Comparison of ENCODE assay signal across 13 mouse cellular contexts in the genomic region with DNA sequence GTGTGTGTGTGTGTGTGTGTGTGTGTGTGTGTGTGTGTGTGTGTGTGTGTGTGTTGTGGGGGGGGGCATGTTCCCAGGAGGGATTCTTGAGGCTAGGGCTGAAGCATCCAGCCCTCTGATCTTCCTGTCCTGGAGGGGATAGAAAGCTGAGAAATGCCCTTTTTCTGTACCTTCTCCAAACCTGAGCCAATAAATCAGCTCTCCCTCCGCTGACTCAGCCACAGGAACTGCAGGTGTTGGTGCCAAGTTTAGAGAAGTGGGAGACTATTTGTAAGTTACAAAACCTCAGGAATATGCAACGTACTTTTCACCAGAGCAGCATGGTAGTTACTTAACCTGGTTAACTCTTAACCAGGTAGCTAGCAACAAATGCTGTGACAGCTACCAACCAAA.
DNase-seq lines count a peak whose midpoint lies in the region; TF ChIP-seq lines count a peak whose summit lies in the region.
"Had no signal": no experiment of that assay in that cellular context is flagged by ENCODE, and none has a peak within 500 bp of the region (broad histone marks: within the 10 kb centered on the region; RNA-seq: fewer than 3 reads in every experiment).

No protein-coding gene starts in this region.

- DNase-seq in adrenal gland, adult 2 months, result peak; percentile 68
- DNase-seq in adrenal gland, adult 18-20 months (ENCODE audit: low spot score in 2 of 2), result no peak
- DNase-seq in layer of hippocampus, adult 2 months (ENCODE audit: low spot score in 2 of 2), result no peak
- no peak for DNase-seq in layer of hippocampus, postnatal 25 days (ENCODE audit: extremely low spot score in 1 of 2, low spot score in 1 of 2)
- DNase-seq in Muller cell, postnatal 12 days (ENCODE audit: inconsistent ontology term), result peak; percentile 62
- DNase-seq in limb, embryonic 10.5 days (ENCODE audit: low spot score), result no peak
- DNase-seq in ovary, postnatal 14 days (ENCODE audit: low spot score), result no peak
- DNase-seq in urinary bladder, postnatal 10 days (ENCODE audit: low spot score), result no peak
- DNase-seq: heart, postnatal 14 days; thymus, postnatal 25 days had no signal

- TF ChIP-seq CTCF in layer of hippocampus, adult 2 months (conservative IDR thresholded peaks at IDR 0.05), result no peak

- H3K27me3 ChIP-seq in limb, embryonic 10.5 days (ENCODE audit: low read depth, poor library complexity, severe bottlenecking), result no peaks in the 10 kb centered on the region
- H3K27me3 ChIP-seq: embryonic facial prominence, embryonic 13.5 days; forebrain, embryonic 15.5 days had no signal

- H3K9me3 ChIP-seq in limb, embryonic 10.5 days (replicated peaks), result no peaks in the 10 kb centered on the region
- H3K9me3 ChIP-seq: forebrain, embryonic 15.5 days; G1E had no signal

- H3K4me1 ChIP-seq in limb, embryonic 10.5 days, result peaks cover 39% of the 10 kb centered on the region

- no peaks in the 10 kb centered on the region for H3K36me3 ChIP-seq in limb, embryonic 10.5 days
- H3K36me3 ChIP-seq: embryonic facial prominence, embryonic 13.5 days; forebrain, embryonic 15.5 days; G1E had no signal

- H3K27ac ChIP-seq in layer of hippocampus, adult 2 months, result peak overlapping the region; percentile 32; the same call in 1 of the 2 replicates
- peak overlapping the region; percentile 87 for H3K27ac ChIP-seq in limb, embryonic 10.5 days
- H3K27ac ChIP-seq: forebrain, embryonic 15.5 days had no signal

- no peak overlapping the region for H3K4me3 ChIP-seq in layer of hippocampus, adult 2 months
- no peak overlapping the region for H3K4me3 ChIP-seq in limb, embryonic 10.5 days
- H3K4me3 ChIP-seq: embryonic facial prominence, embryonic 13.5 days; forebrain, embryonic 15.5 days had no signal

- WGBS in limb, embryonic 10.5 days, result 86% methylated on average over 2 of the region's 2 CpGs

Comparison
In these comparisons a context has a peak if more than half of its experiments do, and no peak if none do; other contexts are left out.
1. DNase-seq: peak in adrenal gland, adult 2 months (single experiment) and Muller cell, postnatal 12 days (single experiment); none in adrenal gland, adult 18-20 months (0 of 2), layer of hippocampus, adult 2 months (0 of 2), layer of hippocampus, postnatal 25 days (0 of 2), limb, embryonic 10.5 days (single experiment), ovary, postnatal 14 days (single experiment) and urinary bladder, postnatal 10 days (single experiment).